ENCODE assay signal across 8 mouse cellular contexts in genomic region chr7:80889021-80889511, GRCm38 (mm10). TPM values are rescaled to one million over a fixed set of nuclear protein-coding genes. Genes with fewer than 3 reads are reported as not detected.
DNase-seq lines count a peak whose midpoint lies in the region; ATAC-seq and TF ChIP-seq lines count a peak whose summit lies in the region.

No protein-coding gene starts in this region.

- TF ChIP-seq CTCF in spleen, adult 2 months (IDR thresholded peaks at IDR 0.05; ENCODE audit: extremely low read depth, insufficient read depth, insufficient read length, insufficient replicate concordance): no peak
- no peak for TF ChIP-seq CTCF in stomach, postnatal 0 days (IDR thresholded peaks at IDR 0.05; ENCODE audit: low read depth)

- 65% methylated on average over 9 of the region's 9 CpGs for WGBS in spleen, adult 2 months
- 42% methylated on average over 9 of the region's 9 CpGs for WGBS in stomach, postnatal 0 days

- DNase-seq in spleen, adult 2 months (ENCODE audit: low read depth in 1 of 2, low spot score in 2 of 2): no peak
- DNase-seq in spleen, postnatal 14 days (ENCODE audit: low spot score in 2 of 2): no peak
- DNase-seq in fibroblast of lung, adult 2 months (ENCODE audit: low read depth): peak; percentile 73
- DNase-seq in heart, postnatal 25 days (ENCODE audit: low spot score): peak; percentile 41
- DNase-seq in kidney, postnatal 25 days: peak; percentile 67 to 73
- peak; percentile 77 for DNase-seq in stomach, postnatal 0 days (ENCODE audit: low spot score)
- DNase-seq in spleen, adult 18-20 months: no peak

- H3K4me2 ChIP-seq in stomach, postnatal 0 days (replicated peaks; ENCODE audit: low read depth): no peak overlapping the region

- H3K36me3 ChIP-seq in spleen, adult 2 months (ENCODE audit: control insufficient read depth, insufficient read depth, low read length): peaks cover 25% of the 10 kb centered on the region
- H3K36me3 ChIP-seq in stomach, postnatal 0 days (ENCODE audit: control insufficient read depth, insufficient read depth, low read length): peaks cover 22% of the 10 kb centered on the region

- peak; percentile 62 for ATAC-seq in megakaryocyte-erythroid progenitor cell, adult 5-6 weeks (replicated peaks; ENCODE audit: low FRiP score, low TSS enrichment, poor library complexity, severe bottlenecking)
- peak; percentile 84 for ATAC-seq in stomach, postnatal 0 days (ENCODE audit: low FRiP score, low TSS enrichment)

- intact Hi-C loops in heart, postnatal 25 days (cut with DNase I): no loop called here

- no peaks in the 10 kb centered on the region for H3K27me3 ChIP-seq in spleen, adult 2 months (ENCODE audit: control insufficient read depth, insufficient read depth, low read length)
- no peaks in the 10 kb centered on the region for H3K27me3 ChIP-seq in stomach, postnatal 0 days (ENCODE audit: control insufficient read depth, insufficient read depth, low read length)

- no peak overlapping the region for H3K9ac ChIP-seq in stomach, postnatal 0 days (ENCODE audit: low read length)

- H3K27ac ChIP-seq in spleen, adult 2 months (ENCODE audit: insufficient read depth, low read length): peak overlapping the region; percentile 83
- H3K27ac ChIP-seq in stomach, postnatal 0 days (replicated peaks): peak overlapping the region; percentile 77

- H3K4me3 ChIP-seq in spleen, adult 2 months (ENCODE audit: extremely low read depth, insufficient read depth, insufficient read length): no peak overlapping the region
- H3K4me3 ChIP-seq in stomach, postnatal 0 days (ENCODE audit: low read depth, low read length): no peak overlapping the region

- no peaks in the 10 kb centered on the region for H3K9me3 ChIP-seq in stomach, postnatal 0 days (ENCODE audit: control insufficient read depth, low read length)

- TF ChIP-seq POLR2A in spleen, adult 2 months (IDR thresholded peaks at IDR 0.05; ENCODE audit: low read depth, low read length): no peak

- H3K4me1 ChIP-seq in spleen, adult 2 months (ENCODE audit: control insufficient read depth, insufficient read depth, insufficient read length): peaks cover 10% of the 10 kb centered on the region; the same call in 1 of the 2 replicates
- no peaks in the 10 kb centered on the region; the same call in 1 of the 2 replicates for H3K4me1 ChIP-seq in stomach, postnatal 0 days (replicated peaks; ENCODE audit: control insufficient read depth, insufficient read depth)

- TF ChIP-seq EP300 in stomach, postnatal 0 days (optimal IDR thresholded peaks at IDR 0.05): no peak

RNA-seq across cellular contexts. Expression of gene Wdr73, which starts 12.0 kb away (rescaled TPM):
- polyA plus RNA-seq in spleen, adult 2 months (2012; rRNA removed): 12.8 and 20.1 TPM in 2 replicates
- 1 to 10 TPM; 5.7 to 6.0 TPM for total RNA-seq in heart, postnatal 25 days (2021)
- 28.3 and 41.5 TPM in 2 replicates for total RNA-seq in megakaryocyte-erythroid progenitor cell, adult 5-6 weeks (2014; fragmentation: Nextera tagmentation)
- total RNA-seq in megakaryocyte-erythroid progenitor cell, adult 5-6 weeks (2017): 28.8 and 53.1 TPM in 2 replicates
- polyA plus RNA-seq in stomach, postnatal 0 days (2015; fragmentation: Nextera tagmentation; extraction: Ambion mirVana): 16.8 and 16.9 TPM in 2 replicates

RNA-seq across cellular contexts. Expression of gene Nmb, which starts 15.8 kb away (rescaled TPM):
- 5.3 and 5.4 TPM in 2 replicates for polyA plus RNA-seq in spleen, adult 2 months (2012; rRNA removed)
- total RNA-seq in heart, postnatal 25 days (2021): 1 to 10 TPM; 5.8 to 7.7 TPM
- 3.6 TPM in 1 of 2 replicates, not detected in the other for total RNA-seq in megakaryocyte-erythroid progenitor cell, adult 5-6 weeks (2014; fragmentation: Nextera tagmentation)
- not detected in 2 replicates for total RNA-seq in megakaryocyte-erythroid progenitor cell, adult 5-6 weeks (2017)
- 1.9 and 3.3 TPM in 2 replicates for polyA plus RNA-seq in stomach, postnatal 0 days (2015; fragmentation: Nextera tagmentation; extraction: Ambion mirVana)

RNA-seq across cellular contexts. Expression of gene Zscan2, which starts 28.3 kb away (rescaled TPM):
- polyA plus RNA-seq in spleen, adult 2 months (2012; rRNA removed): 4.3 and 6.5 TPM in 2 replicates
- 1 to 10 TPM; 5.4 to 6.1 TPM for total RNA-seq in heart, postnatal 25 days (2021)
- 5.0 and 5.4 TPM in 2 replicates for total RNA-seq in megakaryocyte-erythroid progenitor cell, adult 5-6 weeks (2014; fragmentation: Nextera tagmentation)
- 2.3 and 12.5 TPM in 2 replicates for total RNA-seq in megakaryocyte-erythroid progenitor cell, adult 5-6 weeks (2017)
- polyA plus RNA-seq in stomach, postnatal 0 days (2015; fragmentation: Nextera tagmentation; extraction: Ambion mirVana): 0.63 and 0.76 TPM in 2 replicates

RNA-seq across cellular contexts. Expression of gene Sec11a, which starts 58.5 kb away (rescaled TPM):
- polyA plus RNA-seq in spleen, adult 2 months (2012; rRNA removed): 36.9 and 45.3 TPM in 2 replicates
- 10 to 100 TPM; 47.8 to 59.0 TPM for total RNA-seq in heart, postnatal 25 days (2021)
- total RNA-seq in megakaryocyte-erythroid progenitor cell, adult 5-6 weeks (2014; fragmentation: Nextera tagmentation): 109 and 150 TPM in 2 replicates
- total RNA-seq in megakaryocyte-erythroid progenitor cell, adult 5-6 weeks (2017): 393 and 493 TPM in 2 replicates
- polyA plus RNA-seq in stomach, postnatal 0 days (2015; fragmentation: Nextera tagmentation; extraction: Ambion mirVana): 167 and 168 TPM in 2 replicates

Comparison
In these comparisons a context has a peak if more than half of its experiments do, and no peak if none do; other contexts are left out.
1. DNase-seq: peak in fibroblast of lung, adult 2 months (single experiment), heart, postnatal 25 days (single experiment), kidney, postnatal 25 days (2 of 2) and stomach, postnatal 0 days (single experiment); none in spleen, adult 2 months (0 of 2), spleen, postnatal 14 days (0 of 2) and spleen, adult 18-20 months (0 of 2).
2. RNA of gene Wdr73, which starts 12.0 kb away (total RNA-seq): 28.3 to 53.1 TPM in megakaryocyte-erythroid progenitor cell, adult 5-6 weeks; 5.7 to 6.0 TPM in heart, postnatal 25 days; every median in the first group is over 4 times any median in the second.